Mouse (Mus musculus) embryo, embryonic 11 days (tissue): ENCODE results near the gene Asb6.

Source experiments
- DNase-seq: peaks from one replicate; pipeline ENCODE4 v3.0.0-alpha.2; 2015

Asb6 gene

GRCm38 (mm10) chr2:30795271-30795888, 34.8 kb downstream of the Asb6 start:
- no peak for DNase-seq

- peak; percentile 93 for DNase-seq
Observed at GRCm38 (mm10) chr2:30794179-30795108, 35.7 kb downstream of the Asb6 start.

- no peak for DNase-seq
Observed at GRCm38 (mm10) chr2:30792061-30792460, 38.1 kb downstream of the Asb6 start.

GRCm38 (mm10) chr2:30787466-30787865, 42.7 kb downstream of the Asb6 start:
- DNase-seq, result no peak

GRCm38 (mm10) chr2:30784078-30784994, 45.8 kb downstream of the Asb6 start:
- peak; percentile 88 for DNase-seq

GRCm38 (mm10) chr2:30783346-30783745, 46.8 kb downstream of the Asb6 start:
- peak; percentile 87 for DNase-seq

GRCm38 (mm10) chr2:30782312-30783290, 47.5 kb downstream of the Asb6 start:
- DNase-seq, result no peak

- peak; percentile 85 for DNase-seq
Observed at GRCm38 (mm10) chr2:30779241-30779640, 50.9 kb downstream of the Asb6 start.

- no peak for DNase-seq
Observed at GRCm38 (mm10) chr2:30778235-30778634, 51.9 kb downstream of the Asb6 start.

GRCm38 (mm10) chr2:30777266-30777665, 52.9 kb downstream of the Asb6 start:
- no peak for DNase-seq

GRCm38 (mm10) chr2:30775955-30776354, 54.2 kb downstream of the Asb6 start:
- DNase-seq, result no peak

GRCm38 (mm10) chr2:30773313-30774005, 56.7 kb downstream of the Asb6 start:
- no peak for DNase-seq
